Mouse (Mus musculus) spleen, adult 2 months (tissue): ENCODE measurements around the gene Patz1. TPM values are rescaled to one million over a fixed set of nuclear protein-coding genes. Genes with fewer than 3 reads are reported as not detected.

ENCODE experiments used
- DNase-seq, 2 experiments: peaks; one replicate each; pipeline versions ENCODE4 v3.0.0 to v3.0.0-alpha.2; 2012 to 2021; ENCODE audit warnings: low spot score in 2 of 2, low read depth in 1 of 2
- H3K27ac ChIP-seq: fragments of 200-500 bp; 2 replicates; pipeline ENCODE4 v1.5.1; 2012; ENCODE audit warnings: low read length, inconsistent platforms; ENCODE audit not compliant: insufficient read depth
- H3K27me3 ChIP-seq: fragments of 200-500 bp; 2 replicates; pipeline ENCODE4 v1.6.1; 2012; ENCODE audit warnings: mild to moderate bottlenecking, moderate library complexity, low read length, inconsistent platforms; ENCODE audit not compliant: control insufficient read depth, insufficient read depth
- H3K36me3 ChIP-seq: fragments of 200-500 bp; 2 replicates; pipeline ENCODE4 v1.6.1; 2012; ENCODE audit warnings: mild to moderate bottlenecking, low read length, inconsistent platforms; ENCODE audit not compliant: control insufficient read depth, insufficient read depth
- H3K4me1 ChIP-seq: fragments of 200-500 bp; 2 replicates; pipeline ENCODE4 v1.6.1; 2011; ENCODE audit warnings: inconsistent platforms; ENCODE audit not compliant: control insufficient read depth, insufficient read depth, insufficient read length
- H3K4me3 ChIP-seq: fragments of 200-500 bp; 2 replicates; pipeline ENCODE4 v1.5.1; 2011; ENCODE audit warnings: mild to moderate bottlenecking, inconsistent platforms; ENCODE audit not compliant: insufficient read depth, insufficient read length; ENCODE audit errors: extremely low read depth
- CTCF ChIP-seq: fragments of 200-500 bp; IDR thresholded peaks from 2 replicates; pipeline ENCODE4 v1.5.1; 2011; ENCODE audit warnings: mild to moderate bottlenecking, inconsistent platforms; ENCODE audit not compliant: insufficient read depth, insufficient read length, insufficient replicate concordance; ENCODE audit errors: extremely low read depth
- POLR2A ChIP-seq: fragments of 200-500 bp; IDR thresholded peaks from 2 replicates; pipeline ENCODE4 v1.6.1; 2011; ENCODE audit warnings: low read depth, low read length, inconsistent platforms
- WGBS: fragments of 180-500 bp; shearing (Covaris S2); methylation state at CpG from one replicate; pipeline ENCODE4 v1.1.7; 2018; 5-methylcytosine and 5-hydroxymethylcytosine counted together
- polyA plus RNA-seq: library from polyadenylated mRNA; depleted of rRNA; stranded (reverse); fragments of >200 nt; gene quantifications from 2 replicates; pipeline ENCODE4 v1.2.3, GENCODE M21; 2012; rRNA removed

Patz1 gene
- 44.9 and 49.9 TPM in 2 replicates for polyA plus RNA-seq

GRCm38 (mm10) chr11:3288521-3289301 lies at the start of gene Patz1:
Gene Patz1, plus strand, starts transcription at chr11:3288874.
- Histone ChIP-seq H3K4me1 (peaks cover 11% of the 10 kb centered on the region; the same call in 1 of the 2 replicates), H3K27ac (peak within 1 kb of the TSS; percentile 99), H3K36me3 (peaks cover 5% of the 10 kb centered on the region), H3K27me3 (no peaks in the 10 kb centered on the region), H3K4me3 (peak within 1 kb of the TSS; percentile 96)
- 1% methylated on average over 41 of the region's 41 CpGs for WGBS
- peak in 1 of 2 experiments; percentile 30 for DNase-seq
- TF ChIP-seq CTCF (no peak), POLR2A (no peak)

- TF ChIP-seq CTCF (no peak), POLR2A (no peak)
These were observed 46.3 kb upstream of the Patz1 start for GRCm38 (mm10) chr11:3242395-3242794.

GRCm38 (mm10) chr11:3243771-3244170 lies 44.9 kb upstream of the Patz1 start:
- no peak overlapping the region for H3K27ac ChIP-seq
- peaks cover 55% of the 10 kb centered on the region for H3K36me3 ChIP-seq
- no peak for DNase-seq
- no peak overlapping the region for H3K4me3 ChIP-seq
- 90% methylated on average over 4 of the region's 4 CpGs for WGBS
- TF ChIP-seq CTCF: no peak
- no peak for TF ChIP-seq POLR2A
- H3K4me1 ChIP-seq: no peaks in the 10 kb centered on the region
- H3K27me3 ChIP-seq: no peaks in the 10 kb centered on the region

More at GRCm38 (mm10) chr11:3242395-3242794, 46.3 kb upstream of the Patz1 start:
- H3K4me3 ChIP-seq: no peak overlapping the region
- no peak for DNase-seq
- WGBS: 92% methylated on average over 7 of the region's 7 CpGs
- H3K27ac ChIP-seq: no peak overlapping the region
- no peaks in the 10 kb centered on the region for H3K27me3 ChIP-seq
- peaks cover 49% of the 10 kb centered on the region for H3K36me3 ChIP-seq
- H3K4me1 ChIP-seq: no peaks in the 10 kb centered on the region

- H3K27ac ChIP-seq: no peak overlapping the region
- H3K4me3 ChIP-seq: no peak overlapping the region
- H3K36me3 ChIP-seq: peaks cover 60% of the 10 kb centered on the region
- H3K4me1 ChIP-seq: no peaks in the 10 kb centered on the region
- no peak for DNase-seq
- no peaks in the 10 kb centered on the region for H3K27me3 ChIP-seq
- TF ChIP-seq CTCF: no peak
- TF ChIP-seq POLR2A: no peak
- 84% methylated on average over 2 of the region's 2 CpGs for WGBS
These were observed 41.3 kb upstream of the Patz1 start for GRCm38 (mm10) chr11:3247387-3247786.

GRCm38 (mm10) chr11:3259537-3259936 lies 29.1 kb upstream of the Patz1 start:
- Histone ChIP-seq H3K4me3 (no peak overlapping the region), H3K4me1 (no peaks in the 10 kb centered on the region), H3K27ac (no peak overlapping the region), H3K27me3 (no peaks in the 10 kb centered on the region), H3K36me3 (peaks cover 28% of the 10 kb centered on the region)
- TF ChIP-seq CTCF: no peak
- no peak for TF ChIP-seq POLR2A
- WGBS: 75% methylated on average over 1 of the region's 1 CpGs
- DNase-seq: no peak

GRCm38 (mm10) chr11:3265291-3266078 lies 23.2 kb upstream of the Patz1 start:
- peak in 1 of 2 experiments; percentile 2 for DNase-seq
- WGBS: 3% methylated on average over 26 of the region's 26 CpGs

More at GRCm38 (mm10) chr11:3265291-3266078, 23.2 kb upstream of the Patz1 start:
- peaks cover 14% of the 10 kb centered on the region for H3K36me3 ChIP-seq
- peaks cover 9% of the 10 kb centered on the region for H3K4me1 ChIP-seq
- TF ChIP-seq POLR2A (no peak), CTCF (no peak)
- H3K4me3 ChIP-seq: peak overlapping the region; percentile 85
- peak overlapping the region; percentile 74; the same call in 1 of the 2 replicates for H3K27ac ChIP-seq
- no peaks in the 10 kb centered on the region for H3K27me3 ChIP-seq
